Mouse (Mus musculus): Measurements from ENCODE around the gene Tbl1x. TPM values are rescaled to one million over a fixed set of nuclear protein-coding genes. Genes with fewer than 3 reads are reported as not detected.

The Tbl1x gene
- polyA plus RNA-seq, 1 experiment from 2014 or later: 11.6 TPM

DNA sequence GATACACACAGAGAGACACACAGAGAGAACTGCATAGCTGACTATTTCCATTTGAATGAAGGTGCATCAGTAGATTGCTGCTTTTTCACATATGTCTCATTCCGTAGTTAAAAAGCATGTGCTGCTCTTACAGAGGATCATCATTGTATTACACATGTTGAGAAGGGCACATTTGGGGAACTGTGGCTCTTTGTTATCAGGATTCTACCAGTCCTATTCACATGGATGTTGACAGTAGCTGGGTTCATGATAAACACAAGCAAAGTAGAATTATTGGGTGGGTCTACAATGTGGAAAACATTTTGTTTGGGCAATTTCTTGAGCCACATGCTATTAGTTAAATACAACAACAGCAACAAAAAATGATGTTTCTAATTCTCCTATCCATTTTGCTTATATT, 55.9 kb downstream of the Tbl1x start:
- H3K4me3 ChIP-seq (ENCODE audit: low read depth, low read length): no peak overlapping the region
- no peaks in the 10 kb centered on the region for H3K27me3 ChIP-seq (ENCODE audit: insufficient read depth, low read length)
- DNase-seq: no peak
- TF ChIP-seq CTCF (IDR thresholded peaks at IDR 0.05; ENCODE audit: low read depth) (no peak), EP300 (IDR thresholded peaks at IDR 0.05; ENCODE audit: low read depth) (no peak)
- H3K9ac ChIP-seq (replicated peaks): no peak overlapping the region
- no peaks in the 10 kb centered on the region for H3K4me1 ChIP-seq (ENCODE audit: insufficient read depth)
- ATAC-seq: 0 out of 2 replicates have a peak, but pooled peaks have one; percentile 41
- no peaks in the 10 kb centered on the region for H3K9me3 ChIP-seq (ENCODE audit: low read length)
- H3K36me3 ChIP-seq (replicated peaks; ENCODE audit: insufficient read depth, low read length): no peaks in the 10 kb centered on the region
- H3K4me2 ChIP-seq (ENCODE audit: low read depth, low read length): no peak overlapping the region
- 65% methylated on average over 1 of the region's 1 CpGs for WGBS (ENCODE audit: insufficient replicate concordance)
- H3K27ac ChIP-seq (ENCODE audit: low read depth): no peak overlapping the region

GRCm38 (mm10) chrX:77568013-77568412, 57.2 kb downstream of the Tbl1x start:
- WGBS (ENCODE audit: insufficient replicate concordance): 52% methylated on average over 2 of the region's 2 CpGs
- no peaks in the 10 kb centered on the region for H3K36me3 ChIP-seq (replicated peaks; ENCODE audit: insufficient read depth, low read length)
- TF ChIP-seq EP300 (IDR thresholded peaks at IDR 0.05; ENCODE audit: low read depth): no peak
- no peak for TF ChIP-seq CTCF (IDR thresholded peaks at IDR 0.05; ENCODE audit: low read depth)
- no peaks in the 10 kb centered on the region for H3K4me1 ChIP-seq (ENCODE audit: insufficient read depth)
- H3K9ac ChIP-seq (replicated peaks): no peak overlapping the region
- no peak overlapping the region for H3K4me2 ChIP-seq (ENCODE audit: low read depth, low read length)
- no peaks in the 10 kb centered on the region for H3K27me3 ChIP-seq (ENCODE audit: insufficient read depth, low read length)
- H3K4me3 ChIP-seq (ENCODE audit: low read depth, low read length): no peak overlapping the region
- DNase-seq: no peak
- H3K9me3 ChIP-seq (ENCODE audit: low read length): no peaks in the 10 kb centered on the region
- no peak overlapping the region for H3K27ac ChIP-seq (ENCODE audit: low read depth)
- ATAC-seq: no peak

DNA sequence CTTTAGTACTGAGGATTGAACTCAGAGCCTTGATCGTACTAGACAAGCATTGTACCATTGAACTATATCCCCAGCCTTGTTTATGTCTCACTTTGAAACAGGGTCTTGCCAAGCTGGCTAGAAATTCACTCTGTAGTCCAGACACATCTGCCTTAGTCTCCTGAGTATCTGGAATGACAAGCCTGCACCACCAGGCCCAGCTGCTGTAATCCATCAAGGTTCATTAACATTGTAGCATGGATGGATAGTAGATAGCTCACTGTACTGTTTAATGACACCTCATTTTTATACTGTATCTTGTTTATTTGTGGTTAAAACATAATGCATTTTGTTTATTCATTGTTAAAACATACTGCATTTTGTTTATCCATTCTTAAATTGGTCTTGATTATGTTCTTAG, 62.9 kb downstream of the Tbl1x start:
- H3K9me3 ChIP-seq (ENCODE audit: low read length): no peaks in the 10 kb centered on the region
- H3K4me1 ChIP-seq (ENCODE audit: insufficient read depth): no peaks in the 10 kb centered on the region
- H3K36me3 ChIP-seq (replicated peaks; ENCODE audit: insufficient read depth, low read length): no peaks in the 10 kb centered on the region
- no peak overlapping the region for H3K9ac ChIP-seq (replicated peaks)
- TF ChIP-seq CTCF (IDR thresholded peaks at IDR 0.05; ENCODE audit: low read depth) (no peak), EP300 (IDR thresholded peaks at IDR 0.05; ENCODE audit: low read depth) (no peak)
- H3K27ac ChIP-seq (ENCODE audit: low read depth): no peak overlapping the region
- H3K4me2 ChIP-seq (ENCODE audit: low read depth, low read length): no peak overlapping the region
- DNase-seq: no peak
- H3K27me3 ChIP-seq (ENCODE audit: insufficient read depth, low read length): no peaks in the 10 kb centered on the region
- WGBS (ENCODE audit: insufficient replicate concordance): 78% methylated on average over 1 of the region's 1 CpGs
- H3K4me3 ChIP-seq (ENCODE audit: low read depth, low read length): no peak overlapping the region
- ATAC-seq: no peak

GRCm38 (mm10) chrX:77577108-77577507, 66.3 kb downstream of the Tbl1x start:
- no peak for ATAC-seq
- Histone ChIP-seq H3K4me1 (ENCODE audit: insufficient read depth) (no peaks in the 10 kb centered on the region), H3K4me2 (ENCODE audit: low read depth, low read length) (no peak overlapping the region), H3K9ac (replicated peaks) (no peak overlapping the region), H3K36me3 (replicated peaks; ENCODE audit: insufficient read depth, low read length) (no peaks in the 10 kb centered on the region), H3K27me3 (ENCODE audit: insufficient read depth, low read length) (no peaks in the 10 kb centered on the region), H3K4me3 (ENCODE audit: low read depth, low read length) (no peak overlapping the region), H3K27ac (ENCODE audit: low read depth) (no peak overlapping the region), H3K9me3 (ENCODE audit: low read length) (no peaks in the 10 kb centered on the region)
- DNase-seq: no peak
- WGBS (ENCODE audit: insufficient replicate concordance): 78% methylated on average over 3 of the region's 3 CpGs
- TF ChIP-seq CTCF (IDR thresholded peaks at IDR 0.05; ENCODE audit: low read depth) (no peak), EP300 (IDR thresholded peaks at IDR 0.05; ENCODE audit: low read depth) (no peak)

DNA sequence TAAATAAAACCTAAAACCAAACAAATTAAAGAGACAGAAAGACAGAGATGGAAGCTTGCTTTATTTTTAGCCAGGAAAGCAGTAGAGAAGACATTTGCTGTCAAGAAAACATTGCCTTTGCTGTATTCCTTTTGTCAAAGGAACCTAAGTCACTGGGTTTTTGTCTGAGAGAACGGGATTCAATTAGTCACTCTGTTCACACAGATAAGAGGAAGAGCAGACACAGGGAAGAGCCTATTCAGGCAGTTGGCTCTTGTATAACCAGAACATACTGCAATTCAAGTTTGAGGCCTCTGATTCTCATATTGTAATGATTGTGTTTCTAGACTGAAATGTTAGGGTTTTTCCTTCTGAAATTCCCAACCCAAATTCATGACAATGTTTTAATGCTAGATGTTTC, 67.4 kb downstream of the Tbl1x start:
- ATAC-seq: no peak
- Histone ChIP-seq H3K36me3 (replicated peaks; ENCODE audit: insufficient read depth, low read length) (no peaks in the 10 kb centered on the region), H3K9ac (replicated peaks) (no peak overlapping the region), H3K27me3 (ENCODE audit: insufficient read depth, low read length) (no peaks in the 10 kb centered on the region), H3K27ac (ENCODE audit: low read depth) (no peak overlapping the region), H3K9me3 (ENCODE audit: low read length) (no peaks in the 10 kb centered on the region), H3K4me2 (ENCODE audit: low read depth, low read length) (no peak overlapping the region), H3K4me1 (ENCODE audit: insufficient read depth) (no peaks in the 10 kb centered on the region), H3K4me3 (ENCODE audit: low read depth, low read length) (no peak overlapping the region)
- WGBS (ENCODE audit: insufficient replicate concordance): 53% methylated on average over 1 of the region's 1 CpGs
- no peak for DNase-seq
- TF ChIP-seq EP300 (IDR thresholded peaks at IDR 0.05; ENCODE audit: low read depth) (no peak), CTCF (IDR thresholded peaks at IDR 0.05; ENCODE audit: low read depth) (no peak)

DNA sequence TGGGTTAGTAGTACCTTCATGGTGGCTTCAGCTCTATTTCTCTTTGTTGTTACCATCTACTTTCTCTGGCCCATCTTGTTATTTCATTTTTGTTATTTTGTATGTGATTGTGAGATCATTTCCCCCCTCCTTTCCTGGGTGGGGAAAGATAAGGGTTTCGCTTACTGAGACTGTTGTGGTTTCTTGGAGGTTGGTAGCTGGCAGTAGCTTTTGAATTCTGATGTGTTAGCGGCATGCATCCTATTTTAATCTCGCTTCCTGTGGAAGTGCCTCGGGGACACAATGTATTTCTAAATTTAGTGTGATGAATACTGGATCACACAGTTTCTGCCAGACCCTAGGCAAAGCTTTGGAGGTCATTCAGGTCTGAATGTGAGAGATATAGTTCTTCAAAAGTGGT, 69.2 kb downstream of the Tbl1x start:
- ATAC-seq (no peak), DNase-seq (no peak)
- no peak overlapping the region for H3K27ac ChIP-seq (ENCODE audit: low read depth)
- no peaks in the 10 kb centered on the region for H3K36me3 ChIP-seq (replicated peaks; ENCODE audit: insufficient read depth, low read length)
- TF ChIP-seq EP300 (IDR thresholded peaks at IDR 0.05; ENCODE audit: low read depth) (peak; percentile 41; the same call in 1 of the 2 replicates), CTCF (IDR thresholded peaks at IDR 0.05; ENCODE audit: low read depth) (no peak)
- H3K4me1 ChIP-seq (ENCODE audit: insufficient read depth): no peaks in the 10 kb centered on the region
- 41% methylated on average over 4 of the region's 4 CpGs for WGBS (ENCODE audit: insufficient replicate concordance)
- H3K4me2 ChIP-seq (ENCODE audit: low read depth, low read length): no peak overlapping the region
- H3K4me3 ChIP-seq (ENCODE audit: low read depth, low read length): no peak overlapping the region
- no peaks in the 10 kb centered on the region for H3K9me3 ChIP-seq (ENCODE audit: low read length)
- no peaks in the 10 kb centered on the region for H3K27me3 ChIP-seq (ENCODE audit: insufficient read depth, low read length)
- H3K9ac ChIP-seq (replicated peaks): no peak overlapping the region

DNA sequence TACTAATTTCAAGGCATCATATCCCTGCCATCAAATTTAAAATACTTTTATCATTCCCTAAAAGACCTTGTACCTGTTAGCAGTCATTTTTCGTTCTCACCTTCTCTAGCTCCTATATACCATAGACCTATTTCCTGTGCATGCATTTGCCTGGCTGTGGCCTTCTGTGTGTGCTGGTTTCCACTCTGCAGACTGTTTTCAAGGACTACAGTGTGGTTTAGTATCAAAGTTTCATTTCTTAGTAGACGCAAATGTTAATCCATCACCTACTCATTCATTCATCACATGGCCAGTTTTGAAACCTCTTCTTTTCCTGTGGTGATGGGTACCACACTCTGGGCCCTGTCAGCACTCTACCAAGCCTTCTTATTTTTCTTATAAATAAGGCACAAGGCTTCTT, 75.2 kb downstream of the Tbl1x start:
- H3K27ac ChIP-seq (ENCODE audit: low read depth): no peak overlapping the region
- H3K36me3 ChIP-seq (replicated peaks; ENCODE audit: insufficient read depth, low read length): no peaks in the 10 kb centered on the region
- ATAC-seq (no peak), DNase-seq (no peak)
- no peak overlapping the region for H3K4me2 ChIP-seq (ENCODE audit: low read depth, low read length)
- WGBS (ENCODE audit: insufficient replicate concordance): 78% methylated on average over 2 of the region's 2 CpGs
- no peaks in the 10 kb centered on the region for H3K9me3 ChIP-seq (ENCODE audit: low read length)
- H3K27me3 ChIP-seq (ENCODE audit: insufficient read depth, low read length): no peaks in the 10 kb centered on the region
- TF ChIP-seq EP300 (IDR thresholded peaks at IDR 0.05; ENCODE audit: low read depth): no peak
- no peak for TF ChIP-seq CTCF (IDR thresholded peaks at IDR 0.05; ENCODE audit: low read depth)
- H3K4me1 ChIP-seq (ENCODE audit: insufficient read depth): no peaks in the 10 kb centered on the region
- H3K4me3 ChIP-seq (ENCODE audit: low read depth, low read length): no peak overlapping the region
- H3K9ac ChIP-seq (replicated peaks): no peak overlapping the region
